In genomic region chr7:88928245-88928795, GRCm38 (mm10) we compare ENCODE assay signal across 22 mouse cellular contexts.
A peak's percentile ranks its signal among the peaks of the same experiment; 100 is the strongest.
DNase-seq lines count a peak whose midpoint lies in the region; ATAC-seq and TF ChIP-seq lines count a peak whose summit lies in the region.
"Had no signal": no experiment of that assay in that cellular context is flagged by ENCODE, and none has a peak within 500 bp of the region (broad histone marks: within the 10 kb centered on the region; RNA-seq: fewer than 3 reads in every experiment).

No protein-coding gene starts in this region.

- no peak overlapping the region for H3K4me2 ChIP-seq in forebrain, embryonic 15.5 days (replicated peaks)
- H3K4me2 ChIP-seq in forebrain, embryonic 11.5 days (ENCODE audit: low read depth, low read length, severe bottlenecking), result no peak overlapping the region
- H3K4me2 ChIP-seq in hindbrain, embryonic 16.5 days (ENCODE audit: low read length), result no peak overlapping the region
- no peak overlapping the region for H3K4me2 ChIP-seq in hindbrain, embryonic 12.5 days (replicated peaks)
- H3K4me2 ChIP-seq in lung, embryonic 16.5 days (ENCODE audit: low read depth, low read length), result no peak overlapping the region
- H3K4me2 ChIP-seq in hindbrain, postnatal 0 days (ENCODE audit: low read depth, low read length), result no peak overlapping the region
- H3K4me2 ChIP-seq: embryonic facial prominence, embryonic 12.5 days; forebrain, embryonic 13.5 days; heart, embryonic 11.5 days; heart, embryonic 15.5 days had no signal

- no peaks in the 10 kb centered on the region for H3K36me3 ChIP-seq in forebrain, embryonic 15.5 days
- H3K36me3 ChIP-seq in forebrain, embryonic 11.5 days (ENCODE audit: control insufficient read depth, insufficient read depth, low read length), result no peaks in the 10 kb centered on the region
- H3K36me3 ChIP-seq in hindbrain, embryonic 16.5 days (ENCODE audit: control insufficient read depth, insufficient read depth, low read length), result no peaks in the 10 kb centered on the region
- no peaks in the 10 kb centered on the region for H3K36me3 ChIP-seq in hindbrain, embryonic 12.5 days
- H3K36me3 ChIP-seq in lung, embryonic 16.5 days (ENCODE audit: control insufficient read depth, insufficient read depth, low read length), result no peaks in the 10 kb centered on the region
- H3K36me3 ChIP-seq in hindbrain, postnatal 0 days (ENCODE audit: insufficient read depth, low read length), result no peaks in the 10 kb centered on the region
- H3K36me3 ChIP-seq: embryonic facial prominence, embryonic 12.5 days; heart, embryonic 15.5 days had no signal

- no peak overlapping the region for H3K27ac ChIP-seq in forebrain, embryonic 15.5 days (replicated peaks)
- H3K27ac ChIP-seq in forebrain, embryonic 11.5 days (ENCODE audit: low read depth, low read length), result no peak overlapping the region
- H3K27ac ChIP-seq in hindbrain, embryonic 16.5 days (ENCODE audit: low read depth, low read length), result no peak overlapping the region
- no peak overlapping the region for H3K27ac ChIP-seq in hindbrain, embryonic 12.5 days
- no peak overlapping the region for H3K27ac ChIP-seq in lung, embryonic 16.5 days (ENCODE audit: low read length)
- no peak overlapping the region for H3K27ac ChIP-seq in hindbrain, postnatal 0 days
- H3K27ac ChIP-seq: embryonic facial prominence, embryonic 12.5 days; forebrain, embryonic 13.5 days; heart, adult 2 months; heart, embryonic 15.5 days had no signal

- DNase-seq in forebrain, embryonic 11.5 days (ENCODE audit: low spot score), result no peak
- DNase-seq in lung, adult 18-20 months, result no peak
- peak; percentile 37 for DNase-seq in hindbrain, postnatal 0 days (ENCODE audit: low spot score)
- DNase-seq: adrenal gland, postnatal 14 days; cerebellum, adult 18-20 months; embryo, embryonic 11 days; gastrocnemius, postnatal 14 days; heart, adult 2 months; heart, postnatal 14 days had no signal

- H3K9me3 ChIP-seq in forebrain, embryonic 15.5 days, result no peaks in the 10 kb centered on the region
- no peaks in the 10 kb centered on the region for H3K9me3 ChIP-seq in forebrain, embryonic 11.5 days (ENCODE audit: control insufficient read depth, low read length)
- no peaks in the 10 kb centered on the region for H3K9me3 ChIP-seq in hindbrain, embryonic 16.5 days (ENCODE audit: control insufficient read depth, low read length)
- no peaks in the 10 kb centered on the region for H3K9me3 ChIP-seq in hindbrain, embryonic 12.5 days (replicated peaks)
- H3K9me3 ChIP-seq in lung, embryonic 16.5 days (ENCODE audit: control insufficient read depth, low read length), result no peaks in the 10 kb centered on the region
- no peaks in the 10 kb centered on the region for H3K9me3 ChIP-seq in hindbrain, postnatal 0 days (ENCODE audit: low read length)
- H3K9me3 ChIP-seq: embryonic facial prominence, embryonic 12.5 days; forebrain, embryonic 13.5 days; heart, embryonic 15.5 days had no signal

- H3K27me3 ChIP-seq in forebrain, embryonic 15.5 days, result no peaks in the 10 kb centered on the region
- H3K27me3 ChIP-seq in forebrain, embryonic 11.5 days (ENCODE audit: control insufficient read depth, insufficient read depth, low read length), result no peaks in the 10 kb centered on the region
- no peaks in the 10 kb centered on the region for H3K27me3 ChIP-seq in hindbrain, embryonic 16.5 days (replicated peaks; ENCODE audit: control insufficient read depth, insufficient read depth, low read length)
- no peaks in the 10 kb centered on the region for H3K27me3 ChIP-seq in hindbrain, embryonic 12.5 days
- H3K27me3 ChIP-seq in lung, embryonic 16.5 days (ENCODE audit: control insufficient read depth, insufficient read depth, low read depth, low read length), result no peaks in the 10 kb centered on the region
- no peaks in the 10 kb centered on the region for H3K27me3 ChIP-seq in hindbrain, postnatal 0 days (ENCODE audit: insufficient read depth, low read length)
- H3K27me3 ChIP-seq: CH12.LX; embryonic facial prominence, embryonic 12.5 days; forebrain, embryonic 13.5 days; heart, embryonic 15.5 days; Patski had no signal

- H3K4me3 ChIP-seq in forebrain, embryonic 15.5 days, result no peak overlapping the region
- no peak overlapping the region for H3K4me3 ChIP-seq in forebrain, embryonic 11.5 days (ENCODE audit: low read depth, low read length)
- no peak overlapping the region for H3K4me3 ChIP-seq in hindbrain, embryonic 16.5 days (ENCODE audit: low read length)
- H3K4me3 ChIP-seq in hindbrain, embryonic 12.5 days, result no peak overlapping the region
- no peak overlapping the region for H3K4me3 ChIP-seq in lung, embryonic 16.5 days (ENCODE audit: low read length)
- no peak overlapping the region for H3K4me3 ChIP-seq in hindbrain, postnatal 0 days (ENCODE audit: low read length)
- H3K4me3 ChIP-seq: embryonic facial prominence, embryonic 12.5 days; forebrain, embryonic 13.5 days; heart, adult 2 months; heart, embryonic 15.5 days had no signal

- H3K9ac ChIP-seq in forebrain, embryonic 15.5 days (replicated peaks), result no peak overlapping the region
- H3K9ac ChIP-seq in forebrain, embryonic 11.5 days (ENCODE audit: low read length), result no peak overlapping the region
- H3K9ac ChIP-seq in hindbrain, embryonic 16.5 days (ENCODE audit: low read depth, low read length), result no peak overlapping the region
- no peak overlapping the region for H3K9ac ChIP-seq in hindbrain, embryonic 12.5 days
- H3K9ac ChIP-seq in lung, embryonic 16.5 days (ENCODE audit: low read length), result no peak overlapping the region
- H3K9ac ChIP-seq in hindbrain, postnatal 0 days (replicated peaks; ENCODE audit: low read length), result no peak overlapping the region
- H3K9ac ChIP-seq: embryonic facial prominence, embryonic 12.5 days; forebrain, embryonic 13.5 days; heart, embryonic 15.5 days had no signal

- H3K4me1 ChIP-seq in forebrain, embryonic 15.5 days, result no peaks in the 10 kb centered on the region
- no peaks in the 10 kb centered on the region for H3K4me1 ChIP-seq in forebrain, embryonic 11.5 days (replicated peaks; ENCODE audit: control insufficient read depth, insufficient read depth, low read length)
- no peaks in the 10 kb centered on the region for H3K4me1 ChIP-seq in hindbrain, embryonic 16.5 days (ENCODE audit: control insufficient read depth, insufficient read depth, low read depth, low read length)
- H3K4me1 ChIP-seq in hindbrain, embryonic 12.5 days, result no peaks in the 10 kb centered on the region
- no peaks in the 10 kb centered on the region for H3K4me1 ChIP-seq in lung, embryonic 16.5 days (replicated peaks; ENCODE audit: control insufficient read depth, insufficient read depth, low read length)
- no peaks in the 10 kb centered on the region for H3K4me1 ChIP-seq in hindbrain, postnatal 0 days (ENCODE audit: insufficient read depth, low read length)
- H3K4me1 ChIP-seq: embryonic facial prominence, embryonic 12.5 days; forebrain, embryonic 13.5 days had no signal

- TF ChIP-seq CTCF in hindbrain, postnatal 0 days (IDR thresholded peaks at IDR 0.05; ENCODE audit: low read depth), result no peak

- 67% methylated on average over 6 of the region's 6 CpGs for WGBS in forebrain, embryonic 15.5 days
- 87% methylated on average over 6 of the region's 6 CpGs for WGBS in forebrain, embryonic 11.5 days
- WGBS in hindbrain, embryonic 16.5 days, result 61% methylated on average over 6 of the region's 6 CpGs
- whole genome bisulfite sequencing in hindbrain, embryonic 12.5 days, result 86% methylated on average over 6 of the region's 6 CpGs
- 48% methylated on average over 6 of the region's 6 CpGs for WGBS in lung, embryonic 16.5 days
- WGBS in hindbrain, postnatal 0 days, result 55% methylated on average over 6 of the region's 6 CpGs

- ATAC-seq in forebrain, embryonic 15.5 days (replicated peaks), result 0 out of 2 replicates have a peak, but pooled peaks have one; percentile 41
- ATAC-seq in forebrain, embryonic 11.5 days (replicated peaks; ENCODE audit: low FRiP score), result no peak
- ATAC-seq in hindbrain, embryonic 16.5 days, result peak; percentile 58
- no peak for ATAC-seq in hindbrain, embryonic 12.5 days (ENCODE audit: low FRiP score)
- peak; percentile 64; the same call in 1 of the 2 replicates for ATAC-seq in lung, embryonic 16.5 days (ENCODE audit: low read depth)
- peak; percentile 56; the same call in 1 of the 2 replicates for ATAC-seq in hindbrain, postnatal 0 days
- ATAC-seq: activated CD4-positive, CD25-positive, alpha-beta regulatory T cell, adult 4 months; forebrain, embryonic 13.5 days; inflammation-experienced regulatory T-cells, adult 6 months; intestine, postnatal 0 days; Patski had no signal

Comparison
In these comparisons a context has a peak if more than half of its experiments do, and no peak if none do; other contexts are left out.
1. ATAC-seq: peak in forebrain, embryonic 15.5 days (single experiment), hindbrain, embryonic 16.5 days (single experiment), lung, embryonic 16.5 days (single experiment) and hindbrain, postnatal 0 days (single experiment); none in forebrain, embryonic 11.5 days (single experiment) and hindbrain, embryonic 12.5 days (single experiment).